Mouse (Mus musculus) erythroid progenitor cell, adult 5-6 weeks (primary cell): Measurements from ENCODE around the gene Gpr180. TPM values are rescaled to one million over a fixed set of nuclear protein-coding genes. Genes with fewer than 3 reads are reported as not detected.
"Not testable (repeated sequence)": the region's sequence is repeated elsewhere in the genome, so short reads cannot be mapped to it uniquely, and the experiment has no call there.

ENCODE experiments used
- ATAC-seq: replicated peaks from 2 replicates; pipeline ENCODE4 v1.8.0; 2016; ENCODE audit warnings: moderate number of reproducible peaks, mild to moderate bottlenecking, moderate TSS enrichment, inconsistent platforms; ENCODE audit not compliant: poor library complexity, low FRiP score, severe bottlenecking
- total RNA-seq, 2 experiments: library from RNA; stranded (forward) in 1 of 2; stranded (reverse) in 1 of 2; fragments of 150-400 nt in 1 of 2; fragments of 186-747, 209-891 nt in 1 of 2; gene quantifications; 2 replicates each; pipeline versions ENCODE4 v1.2.3 to v1.2.4; 2015 to 2017; ENCODE audit warnings: low replicate concordance in 2 of 2

Gpr180 gene
- total RNA-seq (2015; ENCODE audit: low replicate concordance): 1.1 and 2.5 TPM in 2 replicates
- 1.7 TPM in 1 of 2 replicates, not detected in the other for total RNA-seq (2017; ENCODE audit: low replicate concordance)

- ATAC-seq: peak; percentile 96
Observed at GRCm38 (mm10) chr14:118136744-118137452, at the start of gene Gpr180. Gene Gpr180, plus strand, starts transcription at chr14:118137158.

GRCm38 (mm10) chr14:118088437-118089207 is 48.3 kb upstream of the Gpr180 start:
- ATAC-seq: peak; percentile 78

GRCm38 (mm10) chr14:118089215-118089805 is 47.6 kb upstream of the Gpr180 start:
- peak; percentile 82 for ATAC-seq

GRCm38 (mm10) chr14:118089806-118090392 is 47.1 kb upstream of the Gpr180 start:
- no peak for ATAC-seq

GRCm38 (mm10) chr14:118098265-118098664 is 38.7 kb upstream of the Gpr180 start:
- no peak for ATAC-seq

GRCm38 (mm10) chr14:118101227-118101990 is 35.5 kb upstream of the Gpr180 start:
- no peak for ATAC-seq

- not testable (repeated sequence) for ATAC-seq
Observed at GRCm38 (mm10) chr14:118107479-118107878, 29.5 kb upstream of the Gpr180 start.

- no peak for ATAC-seq
Observed at GRCm38 (mm10) chr14:118113116-118113515, 23.8 kb upstream of the Gpr180 start.

GRCm38 (mm10) chr14:118124129-118124528 is 12.8 kb upstream of the Gpr180 start:
- ATAC-seq: no peak

GRCm38 (mm10) chr14:118124771-118125170 is 12.2 kb upstream of the Gpr180 start:
- ATAC-seq: no peak

GRCm38 (mm10) chr14:118126301-118126700 is 10.7 kb upstream of the Gpr180 start:
- no peak for ATAC-seq

GRCm38 (mm10) chr14:118131472-118131871 is 5.5 kb upstream of the Gpr180 start:
- ATAC-seq: no peak

GRCm38 (mm10) chr14:118131931-118132641 is 4.9 kb upstream of the Gpr180 start:
- ATAC-seq: no peak

GRCm38 (mm10) chr14:118132642-118132977 is 4.3 kb upstream of the Gpr180 start, which contains the start of gene Tgds:
Gene Tgds, minus strand, starts transcription at chr14:118132755.
- ATAC-seq: peak; percentile 78

GRCm38 (mm10) chr14:118137487-118137886 is 529 bp downstream of the Gpr180 start:
- no peak for ATAC-seq

GRCm38 (mm10) chr14:118142283-118142682 is 5.3 kb downstream of the Gpr180 start:
- ATAC-seq: no peak

GRCm38 (mm10) chr14:118148046-118148445 is 11.1 kb downstream of the Gpr180 start:
- ATAC-seq: no peak

GRCm38 (mm10) chr14:118148554-118148953 is 11.6 kb downstream of the Gpr180 start:
- ATAC-seq: no peak
